Mouse (Mus musculus) lung, adult 2 months (tissue): ENCODE measurements around the gene Csf1.
A peak's percentile ranks its signal among the peaks of the same experiment; 100 is the strongest.

ENCODE experiments used
- CTCF ChIP-seq: fragments of 200-500 bp; IDR thresholded peaks from 2 replicates; pipeline ENCODE4 v1.5.1; 2011; ENCODE audit warnings: mild to moderate bottlenecking, low read length, control low read depth; ENCODE audit not compliant: insufficient read depth
- POLR2A ChIP-seq: fragments of 200-500 bp; IDR thresholded peaks from 2 replicates; pipeline ENCODE4 v1.6.1; 2011; ENCODE audit warnings: low read depth, mild to moderate bottlenecking, control low read depth, low read length, borderline replicate concordance; ENCODE audit errors: extremely low read depth

DNA sequence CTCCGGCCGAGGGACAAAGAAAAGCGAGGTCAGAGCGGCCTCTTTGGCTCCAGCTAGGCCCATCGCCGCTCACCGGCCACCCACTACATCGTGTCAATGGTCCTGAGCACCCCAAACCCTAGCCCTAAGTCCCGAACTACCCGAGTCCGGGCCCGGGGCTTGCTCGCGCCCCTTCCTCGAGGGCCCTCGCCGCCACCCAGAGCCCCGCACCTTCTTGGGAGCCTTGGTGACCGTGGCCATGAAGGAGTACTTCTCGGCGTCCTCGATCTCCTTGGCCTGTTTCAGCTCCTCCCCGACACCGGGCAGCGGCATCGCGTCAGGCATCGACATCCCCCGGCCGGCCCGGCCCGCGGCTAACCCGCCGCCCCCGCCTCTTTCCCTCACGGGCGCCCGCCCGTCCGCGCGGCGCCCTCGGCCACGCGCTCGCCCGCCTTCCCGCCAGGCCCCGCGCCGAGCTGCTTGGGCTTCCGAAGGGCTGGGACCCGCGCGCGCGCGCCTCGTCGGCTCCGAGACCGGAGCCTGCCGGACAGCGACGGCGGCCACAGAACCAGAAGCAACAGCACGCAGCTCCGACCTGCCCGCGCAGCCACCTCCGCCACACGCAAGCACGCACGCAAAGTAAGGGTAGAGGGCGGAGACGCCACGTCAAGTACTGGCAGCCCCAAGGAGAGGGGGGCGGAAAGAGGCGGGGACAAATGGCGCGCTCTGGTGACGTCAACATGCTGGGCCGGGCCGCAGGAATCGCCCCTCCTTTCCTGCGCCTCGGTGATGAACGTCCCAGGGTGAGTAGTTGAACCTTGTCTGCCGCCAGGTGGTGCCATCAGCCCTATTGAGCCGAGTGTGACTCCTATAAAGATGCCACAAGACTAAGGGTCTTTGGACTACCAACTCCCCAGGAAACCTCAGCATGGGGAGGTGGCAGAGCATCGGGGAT lies 64.1 kb downstream of the Csf1 start, which contains the start of gene Ahcyl1:
- TF ChIP-seq CTCF: peak; percentile 94
- TF ChIP-seq POLR2A: peak; percentile 87; the same call in 1 of the 2 replicates
